Mouse (Mus musculus) WW6 (cell line): ENCODE measurements around the gene Fcrl5.

ENCODE experiments used
- DNase-seq: peaks from one replicate; pipeline ENCODE4 v3.0.0-alpha.2; 2013; ENCODE audit warnings: low read depth, low spot score

The Fcrl5 gene

GRCm38 (mm10) chr3:87528021-87528420 is 92.4 kb downstream of the Fcrl5 start:
- DNase-seq, result no peak

- DNase-seq, result no peak
Observed at GRCm38 (mm10) chr3:87528841-87529240, 93.3 kb downstream of the Fcrl5 start.

GRCm38 (mm10) chr3:87529568-87529967 is 94.0 kb downstream of the Fcrl5 start:
- DNase-seq, result no peak

- DNase-seq, result no peak
Observed at GRCm38 (mm10) chr3:87530234-87530633, 94.7 kb downstream of the Fcrl5 start.

- no peak for DNase-seq
Observed at GRCm38 (mm10) chr3:87533667-87534378, 98.2 kb downstream of the Fcrl5 start.

GRCm38 (mm10) chr3:87538034-87538433 is 102.5 kb downstream of the Fcrl5 start:
- no peak for DNase-seq

- DNase-seq, result no peak
Observed at GRCm38 (mm10) chr3:87540028-87540675, 104.6 kb downstream of the Fcrl5 start.

- no peak for DNase-seq
Observed at GRCm38 (mm10) chr3:87540714-87541113, 105.1 kb downstream of the Fcrl5 start.

GRCm38 (mm10) chr3:87542481-87543215 is 107.1 kb downstream of the Fcrl5 start:
- no peak for DNase-seq

- no peak for DNase-seq
Observed at GRCm38 (mm10) chr3:87545554-87545953, 110.0 kb downstream of the Fcrl5 start.

- DNase-seq, result no peak
Observed at GRCm38 (mm10) chr3:87546291-87546721, 110.7 kb downstream of the Fcrl5 start.

GRCm38 (mm10) chr3:87549908-87550307 is 114.3 kb downstream of the Fcrl5 start:
- DNase-seq, result no peak
